Mouse (Mus musculus) forebrain, embryonic 11.5 days (tissue): ENCODE results near the gene Capn12. TPM values are rescaled to one million over a fixed set of nuclear protein-coding genes. Genes with fewer than 3 reads are reported as not detected.

ENCODE experiments used
- ATAC-seq: fragments of 200-750 bp; cut with Nextera tagmentation; replicated peaks from 2 replicates; pipeline ENCODE4 v1.8.0; 2017; ENCODE audit warnings: moderate TSS enrichment; ENCODE audit not compliant: low FRiP score
- DNase-seq: peaks from one replicate; pipeline ENCODE4 v3.0.0-alpha.2; 2017; ENCODE audit warnings: low spot score
- H3K27ac ChIP-seq: fragments of 300-500 bp; sonication (generic); 2 replicates; pipeline ENCODE4 v1.5.1; 2014; ENCODE audit warnings: low read depth, low read length
- H3K27me3 ChIP-seq: fragments of 300-500 bp; sonication (generic); 2 replicates; pipeline ENCODE4 v1.6.1; 2014; ENCODE audit warnings: mild to moderate bottlenecking, low read length, mixed read lengths; ENCODE audit not compliant: control insufficient read depth, insufficient read depth
- H3K36me3 ChIP-seq: fragments of 300-500 bp; sonication (generic); 2 replicates; pipeline ENCODE4 v1.6.1; 2014; ENCODE audit warnings: mild to moderate bottlenecking, low read length, moderate library complexity, mixed read lengths; ENCODE audit not compliant: control insufficient read depth, insufficient read depth
- H3K4me1 ChIP-seq: fragments of 300-500 bp; sonication (generic); replicated peaks from 2 replicates; pipeline ENCODE4 v1.6.1; 2014; ENCODE audit warnings: low read length, mixed read lengths; ENCODE audit not compliant: control insufficient read depth, insufficient read depth
- H3K4me2 ChIP-seq: fragments of 300-500 bp; sonication (generic); 2 replicates; pipeline ENCODE4 v1.6.1; 2014; ENCODE audit warnings: low read depth, mild to moderate bottlenecking, low read length, moderate library complexity, mixed read lengths; ENCODE audit not compliant: severe bottlenecking
- H3K4me3 ChIP-seq: fragments of 300-500 bp; sonication (generic); 2 replicates; pipeline ENCODE4 v1.5.1; 2014; ENCODE audit warnings: low read depth, low read length
- H3K9ac ChIP-seq: fragments of 300-500 bp; sonication (generic); 2 replicates; pipeline ENCODE4 v1.6.1; 2014; ENCODE audit warnings: low read length
- H3K9me3 ChIP-seq: fragments of 300-500 bp; sonication (generic); 2 replicates; pipeline ENCODE4 v1.6.1; 2016; ENCODE audit warnings: low read length, mixed read lengths; ENCODE audit not compliant: control insufficient read depth
- WGBS: fragments of 180-500 bp; shearing (Covaris S2); extraction: QIAGEN DNeasy Blood & Tissue Kit; methylation state at CpG from one replicate; pipeline ENCODE4 v1.1.7; 2014; 5-methylcytosine and 5-hydroxymethylcytosine counted together
- polyA plus RNA-seq: library from polyadenylated mRNA; unstranded; fragments of >200 nt; fragmentation: Nextera tagmentation; extraction: Ambion mirVana; gene quantifications from 2 replicates; pipeline ENCODE4 v1.2.1, GENCODE M21; 2014

Capn12 gene
- polyA plus RNA-seq, 1 experiment from 2014 or later, result 0.60 TPM

DNA sequence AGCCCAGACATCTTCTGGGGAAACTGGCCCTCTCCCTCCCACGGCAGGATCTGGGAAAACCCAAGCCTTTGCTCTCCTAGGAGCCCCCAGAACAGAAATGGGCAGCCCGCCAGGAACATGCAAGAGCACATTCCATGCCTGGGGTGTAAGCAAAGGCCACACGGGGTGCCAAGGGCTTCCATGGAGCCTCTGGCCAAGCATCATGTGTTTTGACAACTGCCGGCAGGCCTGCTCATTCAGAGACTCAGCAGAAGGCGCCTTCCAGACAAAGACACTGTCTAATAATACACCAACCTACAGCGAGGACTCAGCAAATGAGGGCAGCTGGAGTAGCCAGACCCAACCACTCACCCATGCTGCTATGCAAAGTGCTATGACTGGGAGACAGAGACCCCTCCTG lies 38.6 kb downstream of the Capn12 start:
- Histone ChIP-seq H3K4me3 (no peak overlapping the region), H3K9ac (peak overlapping the region; percentile 27; the same call in 1 of the 2 replicates), H3K4me2 (no peak overlapping the region), H3K27ac (peak overlapping the region; percentile 41; the same call in 1 of the 2 replicates), H3K36me3 (peaks cover 13% of the 10 kb centered on the region), H3K27me3 (no peaks in the 10 kb centered on the region), H3K4me1 (peaks cover 27% of the 10 kb centered on the region), H3K9me3 (no peaks in the 10 kb centered on the region)
- 40% methylated on average over 6 of the region's 6 CpGs for WGBS
- DNase-seq (peak; percentile 75), ATAC-seq (peak; percentile 62)

DNA sequence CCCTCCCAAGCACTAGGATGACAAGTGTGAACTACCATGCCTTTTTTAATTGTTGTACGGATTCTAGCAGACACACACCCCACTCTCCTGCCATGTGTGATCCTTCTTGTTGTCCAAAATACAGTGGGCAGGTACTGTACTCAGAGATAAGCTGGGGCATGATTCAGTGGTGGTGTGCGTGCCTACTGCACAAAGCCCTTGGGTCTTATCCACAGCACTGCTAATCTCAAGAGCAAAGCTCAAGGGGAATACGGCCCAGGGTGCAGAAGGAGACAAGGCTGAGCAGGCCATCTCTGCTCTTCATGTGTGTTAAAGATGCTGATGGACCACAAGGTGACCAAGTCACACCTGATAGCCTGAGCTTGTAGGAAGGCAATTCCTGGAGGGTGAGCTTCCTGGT lies 40.0 kb downstream of the Capn12 start:
- Histone ChIP-seq H3K27me3 (no peaks in the 10 kb centered on the region), H3K4me2 (no peak overlapping the region), H3K4me1 (peaks cover 32% of the 10 kb centered on the region), H3K9me3 (no peaks in the 10 kb centered on the region), H3K27ac (no peak overlapping the region), H3K36me3 (peaks cover 9% of the 10 kb centered on the region; the same call in 1 of the 2 replicates), H3K9ac (no peak overlapping the region), H3K4me3 (no peak overlapping the region)
- ATAC-seq (no peak), DNase-seq (no peak)
- WGBS, result 89% methylated on average over 3 of the region's 3 CpGs

DNA sequence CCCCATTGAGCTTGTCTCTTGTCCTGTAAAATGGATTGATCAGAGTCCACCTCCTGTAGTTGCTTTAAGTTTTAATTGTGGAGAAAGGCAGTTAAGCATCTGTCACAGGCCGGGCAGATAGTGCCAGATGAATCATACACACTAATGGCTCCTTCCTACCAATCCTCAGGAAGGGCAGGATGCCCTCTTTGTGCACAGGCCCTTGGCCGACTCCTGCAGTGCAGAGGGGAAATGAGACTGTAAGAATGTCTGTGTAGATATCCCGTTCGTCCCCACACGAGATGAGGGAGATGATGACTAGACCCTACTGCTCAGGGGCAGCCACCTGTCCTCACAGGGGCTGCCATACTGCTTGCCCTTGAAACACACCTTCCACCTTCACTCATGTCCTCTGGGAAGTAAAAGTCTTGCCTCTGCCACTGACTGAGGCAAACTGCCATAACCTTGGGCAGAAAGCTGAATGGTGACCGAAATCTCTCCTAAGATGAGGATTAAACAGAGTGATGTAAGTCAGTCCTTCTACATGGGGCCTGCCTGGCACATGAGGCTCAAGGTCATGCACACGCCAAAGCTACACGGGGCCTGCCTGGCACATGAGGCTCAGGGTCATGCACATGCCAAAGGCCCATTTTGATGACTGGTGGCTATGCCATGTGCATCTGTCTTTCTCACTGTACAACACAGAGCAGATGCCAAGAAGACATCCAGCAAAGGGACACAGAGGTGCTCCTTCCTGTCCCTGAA lies 40.7 kb downstream of the Capn12 start:
- WGBS, result 89% methylated on average over 8 of the region's 8 CpGs
- Histone ChIP-seq H3K9ac (no peak overlapping the region), H3K36me3 (peaks cover 9% of the 10 kb centered on the region; the same call in 1 of the 2 replicates), H3K27me3 (no peaks in the 10 kb centered on the region), H3K4me3 (no peak overlapping the region), H3K27ac (no peak overlapping the region), H3K4me2 (no peak overlapping the region), H3K9me3 (no peaks in the 10 kb centered on the region), H3K4me1 (peaks cover 32% of the 10 kb centered on the region)
- ATAC-seq, result no peak
- no peak for DNase-seq

DNA sequence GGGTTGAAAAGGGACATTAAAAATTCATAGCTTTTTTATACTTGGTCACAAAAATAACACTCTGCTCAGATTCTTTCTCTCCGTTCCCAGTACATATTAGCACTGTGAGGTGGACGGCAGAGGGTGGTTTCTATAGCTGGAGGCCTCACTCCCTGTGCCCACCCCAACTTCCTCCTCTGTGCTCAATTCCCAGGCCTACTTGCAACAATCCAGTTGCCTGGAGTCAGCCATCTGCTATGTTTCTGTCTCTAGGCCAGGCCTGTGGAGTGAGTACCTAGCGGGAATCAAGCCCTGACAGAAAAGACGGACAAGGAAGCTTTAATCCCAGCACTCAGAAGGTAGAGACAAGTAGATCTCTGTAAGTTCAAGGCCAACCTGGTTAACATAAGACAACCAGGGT lies 41.4 kb downstream of the Capn12 start:
- H3K27me3 ChIP-seq, result no peaks in the 10 kb centered on the region
- H3K9ac ChIP-seq, result no peak overlapping the region
- no peaks in the 10 kb centered on the region for H3K9me3 ChIP-seq
- H3K4me2 ChIP-seq, result no peak overlapping the region
- peaks cover 9% of the 10 kb centered on the region; the same call in 1 of the 2 replicates for H3K36me3 ChIP-seq
- WGBS, result 68% methylated on average over 4 of the region's 4 CpGs
- ATAC-seq (no peak), DNase-seq (no peak)
- no peak overlapping the region for H3K4me3 ChIP-seq
- no peak overlapping the region for H3K27ac ChIP-seq
- H3K4me1 ChIP-seq, result peaks cover 32% of the 10 kb centered on the region

DNA sequence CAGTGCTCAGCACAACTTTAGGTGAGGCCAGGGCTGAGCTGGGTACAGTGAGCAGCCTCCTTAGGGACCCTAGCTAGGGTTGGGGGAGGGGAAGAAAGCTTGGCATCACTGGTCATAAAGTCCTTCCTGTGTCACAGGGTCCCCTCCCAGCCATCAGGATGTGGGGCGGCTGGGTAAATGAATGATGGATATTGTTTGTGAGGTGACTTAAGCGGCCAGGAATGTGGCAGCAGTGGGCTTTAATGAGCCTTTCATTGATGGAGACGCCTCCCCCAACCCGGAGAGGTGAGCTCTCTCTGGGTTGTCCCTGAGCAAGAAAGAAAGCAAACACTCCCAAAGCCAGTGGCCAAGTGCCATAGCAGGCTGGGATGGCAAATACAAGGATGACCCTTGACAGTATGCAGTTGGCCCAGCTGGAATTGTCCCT lies 42.7 kb downstream of the Capn12 start:
- Histone ChIP-seq H3K36me3 (no peaks in the 10 kb centered on the region), H3K9me3 (no peaks in the 10 kb centered on the region), H3K4me3 (no peak overlapping the region), H3K4me1 (peaks cover 30% of the 10 kb centered on the region), H3K4me2 (no peak overlapping the region), H3K9ac (peak overlapping the region; percentile 2; the same call in 1 of the 2 replicates), H3K27me3 (no peaks in the 10 kb centered on the region), H3K27ac (peak overlapping the region; percentile 59)
- DNase-seq, result peak; percentile 73
- WGBS, result 3% methylated on average over 4 of the region's 4 CpGs
- peak; percentile 66 for ATAC-seq

DNA sequence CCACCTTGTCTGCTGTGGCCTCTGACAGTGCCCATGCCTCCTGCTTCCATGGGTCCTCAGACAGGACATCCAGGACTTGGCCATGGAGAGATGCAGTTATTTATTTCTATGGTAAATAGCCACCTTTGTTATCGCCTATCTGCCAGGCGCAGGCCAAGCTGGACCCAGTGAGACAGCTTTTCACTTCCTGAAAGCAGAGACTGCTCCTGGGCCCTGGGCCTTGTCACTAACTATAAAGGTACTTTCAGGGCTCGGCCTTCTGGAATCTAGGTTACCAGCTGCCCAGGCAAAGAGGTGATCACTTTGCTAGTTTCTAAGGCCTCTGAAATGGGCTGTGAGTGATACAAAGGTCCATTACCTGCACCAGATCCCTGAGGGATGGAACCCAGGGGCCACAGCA lies 43.6 kb downstream of the Capn12 start:
- H3K36me3 ChIP-seq, result no peaks in the 10 kb centered on the region
- H3K27me3 ChIP-seq, result no peaks in the 10 kb centered on the region
- H3K9me3 ChIP-seq, result no peaks in the 10 kb centered on the region
- H3K4me3 ChIP-seq, result no peak overlapping the region
- peaks cover 24% of the 10 kb centered on the region for H3K4me1 ChIP-seq
- H3K9ac ChIP-seq, result no peak overlapping the region
- WGBS, result 77% methylated on average over 3 of the region's 3 CpGs
- H3K4me2 ChIP-seq, result no peak overlapping the region
- peak overlapping the region; percentile 59 for H3K27ac ChIP-seq
- DNase-seq (no peak), ATAC-seq (no peak)

DNA sequence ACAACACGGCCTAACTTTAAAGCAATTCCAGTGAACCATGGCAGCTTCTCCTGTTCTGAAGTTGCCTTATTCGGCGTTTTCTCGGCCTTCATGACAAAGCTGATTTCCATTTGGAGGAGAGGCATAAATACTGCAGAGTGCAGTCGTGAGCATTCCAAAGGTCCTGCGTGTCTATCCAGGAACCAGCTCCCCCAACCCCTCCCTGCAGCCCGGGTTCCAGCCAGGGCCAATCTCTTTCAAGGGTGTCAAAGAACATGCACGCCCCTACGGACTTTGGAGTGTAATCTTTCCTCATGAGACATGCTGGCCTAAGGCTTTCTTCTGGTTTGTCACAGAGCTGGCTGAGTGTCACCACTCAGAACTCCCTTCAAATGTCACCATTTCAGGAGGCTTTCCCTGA lies 44.1 kb downstream of the Capn12 start:
- Histone ChIP-seq H3K9ac (no peak overlapping the region), H3K4me2 (no peak overlapping the region), H3K4me1 (peaks cover 21% of the 10 kb centered on the region), H3K9me3 (no peaks in the 10 kb centered on the region), H3K4me3 (no peak overlapping the region), H3K27me3 (no peaks in the 10 kb centered on the region), H3K27ac (peak overlapping the region; percentile 59; the same call in 1 of the 2 replicates), H3K36me3 (no peaks in the 10 kb centered on the region)
- DNase-seq (no peak), ATAC-seq (no peak)
- 57% methylated on average over 9 of the region's 9 CpGs for WGBS

DNA sequence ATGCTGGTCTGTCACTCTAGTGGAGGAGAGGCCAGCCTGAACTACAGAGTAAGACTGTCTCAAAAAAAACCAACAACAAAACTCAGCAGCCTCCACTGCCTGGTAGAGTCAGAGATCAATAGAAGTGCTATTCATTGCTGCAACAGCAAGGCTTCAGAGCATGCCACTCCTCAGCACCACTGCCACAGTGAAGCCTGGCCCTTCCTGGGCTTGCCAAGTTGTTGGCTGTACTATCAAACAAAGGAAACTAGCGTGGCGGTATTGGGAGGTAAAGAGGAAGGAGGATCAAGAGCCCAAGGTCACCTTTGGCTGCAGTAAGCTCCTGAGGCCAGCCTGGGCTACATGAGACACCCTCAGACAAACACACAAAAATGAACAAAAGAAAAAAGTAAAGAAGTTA lies 45.0 kb downstream of the Capn12 start:
- ATAC-seq (no peak), DNase-seq (no peak)
- Histone ChIP-seq H3K4me1 (peaks cover 21% of the 10 kb centered on the region), H3K4me2 (no peak overlapping the region), H3K4me3 (no peak overlapping the region), H3K9ac (no peak overlapping the region), H3K27ac (no peak overlapping the region), H3K36me3 (no peaks in the 10 kb centered on the region), H3K27me3 (no peaks in the 10 kb centered on the region), H3K9me3 (no peaks in the 10 kb centered on the region)
- 75% methylated on average over 2 of the region's 2 CpGs for WGBS

DNA sequence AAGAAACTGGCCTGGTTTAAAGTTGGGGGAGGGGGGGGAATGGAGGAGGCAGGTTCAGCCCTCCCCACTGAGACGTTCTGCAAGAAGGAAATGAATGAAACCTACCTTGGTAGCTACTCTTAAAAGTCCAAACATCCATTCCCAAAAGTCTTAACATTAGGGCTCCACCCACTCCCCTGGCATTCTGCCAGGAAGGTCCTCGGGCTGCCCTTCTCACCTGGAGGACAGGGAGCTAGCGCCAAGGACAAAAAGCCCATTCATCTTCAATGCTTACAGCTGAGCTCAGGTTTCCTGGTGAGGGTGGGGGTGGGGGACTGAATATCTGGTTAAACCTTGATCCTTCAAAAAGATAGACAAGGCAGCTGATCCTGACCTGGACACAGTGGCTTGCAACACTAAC lies 48.2 kb downstream of the Capn12 start:
- Histone ChIP-seq H3K4me1 (peaks cover 10% of the 10 kb centered on the region; the same call in 1 of the 2 replicates), H3K36me3 (no peaks in the 10 kb centered on the region), H3K4me3 (no peak overlapping the region), H3K27me3 (no peaks in the 10 kb centered on the region), H3K9me3 (no peaks in the 10 kb centered on the region), H3K4me2 (no peak overlapping the region), H3K9ac (no peak overlapping the region), H3K27ac (no peak overlapping the region)
- ATAC-seq, result no peak
- WGBS, result 51% methylated on average over 3 of the region's 3 CpGs
- DNase-seq, result no peak
